Mouse (Mus musculus): ENCODE measurements around the gene Bhlhe40. TPM values are rescaled to one million over a fixed set of nuclear protein-coding genes. Genes with fewer than 3 reads are reported as not detected.

Gene Bhlhe40
- polyA plus RNA-seq, 1 experiment from 2014 or later: 7.8 TPM

DNA sequence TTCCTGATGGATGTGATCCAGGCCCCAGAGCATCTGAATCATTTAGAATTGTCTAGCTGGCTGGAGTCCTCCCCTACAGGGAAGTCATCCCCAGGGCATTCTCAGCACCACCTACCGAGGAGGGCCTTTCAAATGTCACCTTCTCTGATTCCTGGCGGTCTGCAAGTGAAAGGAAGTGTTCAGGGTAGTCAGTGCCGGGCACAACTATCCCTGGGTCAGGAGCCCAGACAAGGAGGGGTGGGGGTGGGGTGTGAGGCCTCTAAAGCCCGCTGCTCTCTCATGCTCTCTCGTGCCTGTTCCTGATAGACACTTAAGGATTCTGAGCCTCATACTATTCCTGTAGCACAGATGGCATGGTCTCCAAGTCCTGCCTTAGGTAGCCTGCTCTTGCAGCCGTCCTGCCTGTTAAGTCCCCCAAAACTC is 7.2 kb downstream of the Bhlhe40 start:
- Histone ChIP-seq H3K4me2 (ENCODE audit: low read length) (no peak overlapping the region), H3K9ac (ENCODE audit: low read depth, low read length) (no peak overlapping the region), H3K27me3 (ENCODE audit: control insufficient read depth, insufficient read depth, low read depth, low read length) (no peaks in the 10 kb centered on the region; the same call in 1 of the 2 replicates), H3K36me3 (ENCODE audit: control insufficient read depth, insufficient read depth, low read length) (peaks cover 3% of the 10 kb centered on the region; the same call in 1 of the 2 replicates), H3K9me3 (replicated peaks; ENCODE audit: control insufficient read depth, low read length, poor library complexity, severe bottlenecking) (no peaks in the 10 kb centered on the region), H3K4me3 (ENCODE audit: low read depth, low read length) (no peak overlapping the region), H3K4me1 (ENCODE audit: control insufficient read depth, insufficient read depth, low read length) (peaks cover 10% of the 10 kb centered on the region; the same call in 1 of the 2 replicates), H3K27ac (ENCODE audit: low read length) (peak overlapping the region; percentile 48)
- ATAC-seq: peak; percentile 50; the same call in 1 of the 2 replicates
- 19% methylated on average over 6 of the region's 6 CpGs for WGBS

- peak overlapping the region; percentile 73 for H3K4me2 ChIP-seq (ENCODE audit: low read length)
- no peaks in the 10 kb centered on the region for H3K9me3 ChIP-seq (replicated peaks; ENCODE audit: control insufficient read depth, low read length, poor library complexity, severe bottlenecking)
- no peaks in the 10 kb centered on the region; the same call in 1 of the 2 replicates for H3K27me3 ChIP-seq (ENCODE audit: control insufficient read depth, insufficient read depth, low read depth, low read length)
- H3K4me3 ChIP-seq (ENCODE audit: low read depth, low read length): peak overlapping the region; percentile 32
- peaks cover 10% of the 10 kb centered on the region; the same call in 1 of the 2 replicates for H3K4me1 ChIP-seq (ENCODE audit: control insufficient read depth, insufficient read depth, low read length)
- peak overlapping the region; percentile 48 for H3K27ac ChIP-seq (ENCODE audit: low read length)
- ATAC-seq: peak; percentile 76
- H3K9ac ChIP-seq (ENCODE audit: low read depth, low read length): peak overlapping the region; percentile 63
- WGBS: under 1% methylated on average over 30 of the region's 30 CpGs
- peaks cover 3% of the 10 kb centered on the region; the same call in 1 of the 2 replicates for H3K36me3 ChIP-seq (ENCODE audit: control insufficient read depth, insufficient read depth, low read length)
These were observed 7.9 kb downstream of the Bhlhe40 start for GRCm38 (mm10) chr6:108668321-108668786.

DNA sequence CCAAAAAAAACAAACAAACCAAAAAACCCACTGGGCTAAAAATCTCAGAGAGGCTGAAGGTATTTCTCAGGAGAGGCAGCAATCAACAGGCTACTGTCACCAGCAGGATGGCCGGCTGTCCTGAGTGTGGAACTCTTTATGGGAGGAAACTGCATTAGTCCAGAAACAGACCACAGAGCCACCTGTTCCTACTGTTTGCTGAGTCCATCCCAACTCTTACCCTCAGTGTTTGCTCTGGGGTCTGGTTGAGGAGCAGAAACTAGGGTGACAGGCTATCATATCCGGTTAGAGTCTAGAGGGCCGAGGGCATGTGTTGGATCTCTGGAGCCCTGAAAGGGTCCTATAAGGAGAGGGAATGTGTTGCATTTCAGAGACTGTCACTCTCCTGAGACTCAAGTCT is 9.8 kb downstream of the Bhlhe40 start:
- no peaks in the 10 kb centered on the region; the same call in 1 of the 2 replicates for H3K27me3 ChIP-seq (ENCODE audit: control insufficient read depth, insufficient read depth, low read depth, low read length)
- H3K4me3 ChIP-seq (ENCODE audit: low read depth, low read length): no peak overlapping the region
- H3K9ac ChIP-seq (ENCODE audit: low read depth, low read length): no peak overlapping the region
- no peak overlapping the region for H3K4me2 ChIP-seq (ENCODE audit: low read length)
- H3K27ac ChIP-seq (ENCODE audit: low read length): no peak overlapping the region
- 93% methylated on average over 3 of the region's 3 CpGs for WGBS
- peaks cover 10% of the 10 kb centered on the region; the same call in 1 of the 2 replicates for H3K4me1 ChIP-seq (ENCODE audit: control insufficient read depth, insufficient read depth, low read length)
- ATAC-seq: no peak
- H3K9me3 ChIP-seq (replicated peaks; ENCODE audit: control insufficient read depth, low read length, poor library complexity, severe bottlenecking): no peaks in the 10 kb centered on the region
- no peaks in the 10 kb centered on the region for H3K36me3 ChIP-seq (ENCODE audit: control insufficient read depth, insufficient read depth, low read length)

DNA sequence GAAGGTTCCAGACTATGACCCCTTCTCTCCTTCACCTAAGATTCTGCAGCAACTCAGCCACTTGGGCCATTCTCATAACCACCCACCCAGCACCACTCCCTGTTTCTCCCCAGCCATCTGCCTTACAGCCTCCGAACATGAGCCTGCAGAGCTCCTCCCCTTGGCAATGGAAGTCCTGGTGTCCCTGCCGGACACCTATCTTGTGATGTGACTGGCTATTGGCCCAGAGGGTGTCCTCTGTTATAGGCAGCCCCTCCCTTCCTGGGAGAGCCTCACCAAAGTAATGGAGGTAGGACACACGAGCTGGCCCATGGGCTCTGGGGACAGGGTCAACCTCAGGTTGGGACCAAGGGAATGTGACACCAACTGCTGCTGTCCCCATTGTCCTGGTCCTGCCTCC is 10.4 kb downstream of the Bhlhe40 start:
- no peak overlapping the region for H3K27ac ChIP-seq (ENCODE audit: low read length)
- no peak for ATAC-seq
- H3K4me1 ChIP-seq (ENCODE audit: control insufficient read depth, insufficient read depth, low read length): peaks cover 10% of the 10 kb centered on the region; the same call in 1 of the 2 replicates
- no peaks in the 10 kb centered on the region; the same call in 1 of the 2 replicates for H3K27me3 ChIP-seq (ENCODE audit: control insufficient read depth, insufficient read depth, low read depth, low read length)
- WGBS: 67% methylated on average over 3 of the region's 3 CpGs
- H3K4me2 ChIP-seq (ENCODE audit: low read length): no peak overlapping the region
- H3K9ac ChIP-seq (ENCODE audit: low read depth, low read length): no peak overlapping the region
- H3K9me3 ChIP-seq (replicated peaks; ENCODE audit: control insufficient read depth, low read length, poor library complexity, severe bottlenecking): no peaks in the 10 kb centered on the region
- no peaks in the 10 kb centered on the region for H3K36me3 ChIP-seq (ENCODE audit: control insufficient read depth, insufficient read depth, low read length)
- H3K4me3 ChIP-seq (ENCODE audit: low read depth, low read length): no peak overlapping the region

DNA sequence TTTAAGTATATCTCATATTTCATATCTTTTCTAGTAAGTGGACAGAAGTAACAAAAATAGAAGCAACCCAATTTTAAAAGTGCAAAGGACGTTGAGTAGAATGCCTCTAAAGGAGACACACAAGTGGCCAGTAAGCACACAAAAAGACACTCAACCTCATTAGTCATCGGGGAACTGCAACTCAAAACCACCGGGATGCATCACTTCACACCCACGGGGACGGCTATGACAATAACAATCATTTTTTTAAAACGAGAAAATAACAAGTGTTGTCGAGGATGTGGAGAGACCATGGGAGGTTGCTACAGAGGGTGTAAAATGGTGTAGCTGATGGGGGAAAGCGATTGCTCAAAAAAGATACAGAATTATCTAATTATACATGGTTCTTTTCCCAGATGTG is 11.7 kb downstream of the Bhlhe40 start:
- H3K9ac ChIP-seq (ENCODE audit: low read depth, low read length): no peak overlapping the region
- H3K4me1 ChIP-seq (ENCODE audit: control insufficient read depth, insufficient read depth, low read length): peaks cover 10% of the 10 kb centered on the region; the same call in 1 of the 2 replicates
- H3K27ac ChIP-seq (ENCODE audit: low read length): no peak overlapping the region
- H3K4me3 ChIP-seq (ENCODE audit: low read depth, low read length): no peak overlapping the region
- no peak overlapping the region for H3K4me2 ChIP-seq (ENCODE audit: low read length)
- WGBS: 79% methylated on average over 8 of the region's 8 CpGs
- H3K9me3 ChIP-seq (replicated peaks; ENCODE audit: control insufficient read depth, low read length, poor library complexity, severe bottlenecking): no peaks in the 10 kb centered on the region
- no peaks in the 10 kb centered on the region; the same call in 1 of the 2 replicates for H3K27me3 ChIP-seq (ENCODE audit: control insufficient read depth, insufficient read depth, low read depth, low read length)
- no peaks in the 10 kb centered on the region for H3K36me3 ChIP-seq (ENCODE audit: control insufficient read depth, insufficient read depth, low read length)
- no peak for ATAC-seq

GRCm38 (mm10) chr6:108674221-108674620 is 13.8 kb downstream of the Bhlhe40 start:
- H3K9me3 ChIP-seq (replicated peaks; ENCODE audit: control insufficient read depth, low read length, poor library complexity, severe bottlenecking): no peaks in the 10 kb centered on the region
- H3K27ac ChIP-seq (ENCODE audit: low read length): no peak overlapping the region
- 93% methylated on average over 2 of the region's 2 CpGs for WGBS
- H3K9ac ChIP-seq (ENCODE audit: low read depth, low read length): no peak overlapping the region
- H3K36me3 ChIP-seq (ENCODE audit: control insufficient read depth, insufficient read depth, low read length): no peaks in the 10 kb centered on the region
- H3K4me2 ChIP-seq (ENCODE audit: low read length): no peak overlapping the region
- no peak overlapping the region for H3K4me3 ChIP-seq (ENCODE audit: low read depth, low read length)
- no peaks in the 10 kb centered on the region for H3K4me1 ChIP-seq (ENCODE audit: control insufficient read depth, insufficient read depth, low read length)
- no peaks in the 10 kb centered on the region; the same call in 1 of the 2 replicates for H3K27me3 ChIP-seq (ENCODE audit: control insufficient read depth, insufficient read depth, low read depth, low read length)
- no peak for ATAC-seq

DNA sequence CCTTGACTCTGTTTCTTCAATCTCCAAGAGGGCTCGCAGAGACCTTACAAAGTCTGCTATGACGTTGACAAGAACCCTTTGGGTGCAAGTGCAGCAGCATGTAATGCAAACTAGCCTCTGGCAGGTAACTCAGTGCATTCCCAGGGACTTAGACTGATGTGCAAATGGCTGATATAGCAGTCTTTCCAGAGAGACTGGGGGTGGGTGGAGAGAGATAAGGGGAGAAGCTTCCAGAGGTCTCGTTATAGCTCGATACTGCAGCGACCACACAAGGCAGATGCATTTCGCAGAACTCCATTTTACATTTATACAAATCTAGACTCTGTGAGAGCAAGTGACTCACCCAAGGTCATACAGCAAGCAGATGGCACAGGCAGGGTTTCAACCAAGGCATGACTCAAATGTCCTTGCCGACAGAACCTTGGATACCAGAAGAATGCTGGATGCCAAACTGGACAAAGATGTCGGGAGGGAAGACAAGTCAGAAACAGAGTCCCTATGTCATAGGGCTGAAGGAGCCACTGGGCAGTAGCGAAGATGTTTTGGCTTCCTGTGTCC is 16.4 kb downstream of the Bhlhe40 start:
- no peak for ATAC-seq
- no peak overlapping the region for H3K27ac ChIP-seq (ENCODE audit: low read length)
- H3K27me3 ChIP-seq (ENCODE audit: control insufficient read depth, insufficient read depth, low read depth, low read length): no peaks in the 10 kb centered on the region
- no peaks in the 10 kb centered on the region for H3K9me3 ChIP-seq (replicated peaks; ENCODE audit: control insufficient read depth, low read length, poor library complexity, severe bottlenecking)
- H3K9ac ChIP-seq (ENCODE audit: low read depth, low read length): no peak overlapping the region
- H3K4me2 ChIP-seq (ENCODE audit: low read length): no peak overlapping the region
- H3K36me3 ChIP-seq (ENCODE audit: control insufficient read depth, insufficient read depth, low read length): no peaks in the 10 kb centered on the region
- 92% methylated on average over 9 of the region's 9 CpGs for WGBS
- no peaks in the 10 kb centered on the region for H3K4me1 ChIP-seq (ENCODE audit: control insufficient read depth, insufficient read depth, low read length)
- no peak overlapping the region for H3K4me3 ChIP-seq (ENCODE audit: low read depth, low read length)

GRCm38 (mm10) chr6:108677697-108678096 is 17.3 kb downstream of the Bhlhe40 start:
- H3K27me3 ChIP-seq (ENCODE audit: control insufficient read depth, insufficient read depth, low read depth, low read length): no peaks in the 10 kb centered on the region
- no peaks in the 10 kb centered on the region for H3K36me3 ChIP-seq (ENCODE audit: control insufficient read depth, insufficient read depth, low read length)
- no peak overlapping the region for H3K27ac ChIP-seq (ENCODE audit: low read length)
- H3K4me1 ChIP-seq (ENCODE audit: control insufficient read depth, insufficient read depth, low read length): no peaks in the 10 kb centered on the region
- 93% methylated on average over 4 of the region's 4 CpGs for WGBS
- H3K4me2 ChIP-seq (ENCODE audit: low read length): no peak overlapping the region
- H3K4me3 ChIP-seq (ENCODE audit: low read depth, low read length): no peak overlapping the region
- ATAC-seq: no peak
- H3K9ac ChIP-seq (ENCODE audit: low read depth, low read length): no peak overlapping the region
- no peaks in the 10 kb centered on the region for H3K9me3 ChIP-seq (replicated peaks; ENCODE audit: control insufficient read depth, low read length, poor library complexity, severe bottlenecking)

DNA sequence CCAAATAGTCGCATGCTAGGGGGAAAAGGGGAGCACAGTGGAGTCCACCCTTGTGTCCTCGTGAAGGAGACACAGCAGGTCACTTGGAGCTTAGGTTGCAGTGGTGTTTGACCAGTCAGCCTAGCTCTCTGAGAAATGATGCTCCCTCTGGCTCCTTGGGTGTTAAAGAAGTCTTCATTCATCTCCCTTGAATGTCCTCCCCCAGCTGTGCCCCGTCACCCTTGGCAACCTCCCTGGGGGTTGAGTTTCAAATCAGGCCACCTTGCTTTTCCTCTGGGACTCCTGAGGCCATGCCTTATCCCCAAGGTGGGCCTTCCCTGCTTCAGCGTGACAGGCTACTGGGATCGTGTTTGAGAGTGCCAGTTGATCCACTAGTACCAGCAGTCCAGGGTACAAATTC is 17.8 kb downstream of the Bhlhe40 start:
- 66% methylated on average over 5 of the region's 5 CpGs for WGBS
- ATAC-seq: no peak
- Histone ChIP-seq H3K27ac (ENCODE audit: low read length) (no peak overlapping the region), H3K9ac (ENCODE audit: low read depth, low read length) (no peak overlapping the region), H3K27me3 (ENCODE audit: control insufficient read depth, insufficient read depth, low read depth, low read length) (no peaks in the 10 kb centered on the region), H3K9me3 (replicated peaks; ENCODE audit: control insufficient read depth, low read length, poor library complexity, severe bottlenecking) (no peaks in the 10 kb centered on the region), H3K4me2 (ENCODE audit: low read length) (no peak overlapping the region), H3K4me3 (ENCODE audit: low read depth, low read length) (no peak overlapping the region), H3K36me3 (ENCODE audit: control insufficient read depth, insufficient read depth, low read length) (no peaks in the 10 kb centered on the region), H3K4me1 (ENCODE audit: control insufficient read depth, insufficient read depth, low read length) (no peaks in the 10 kb centered on the region)
